Mouse (Mus musculus) liver, embryonic 14.5 days (tissue): ENCODE data around the gene Tlr9. TPM values are rescaled to one million over a fixed set of nuclear protein-coding genes. Genes with fewer than 3 reads are reported as not detected.

ENCODE experiments used
- ATAC-seq: fragments of 200-750 bp; cut with Nextera tagmentation; 2 replicates; pipeline ENCODE4 v1.8.0; 2017; ENCODE audit warnings: moderate number of reproducible peaks, mild to moderate bottlenecking, moderate library complexity; ENCODE audit not compliant: insufficient read depth
- DNase-seq, 3 experiments: peaks; one replicate each; pipeline ENCODE4 v3.0.0-alpha.2; 2012 to 2013; ENCODE audit warnings: low read depth in 3 of 3, low spot score in 3 of 3
- H3K27ac ChIP-seq: fragments of 300-500 bp; sonication (generic); 2 replicates; pipeline ENCODE4 v1.5.1; 2014; ENCODE audit warnings: moderate library complexity, mild to moderate bottlenecking, control low read depth, inconsistent platforms
- H3K27me3 ChIP-seq: fragments of 300-500 bp; sonication (generic); 2 replicates; pipeline ENCODE4 v1.6.1; 2014; ENCODE audit warnings: mild to moderate bottlenecking, low read length, moderate library complexity; ENCODE audit not compliant: control insufficient read depth, insufficient read depth
- H3K36me3 ChIP-seq: fragments of 300-500 bp; sonication (generic); replicated peaks from 2 replicates; pipeline ENCODE4 v1.6.1; 2014; ENCODE audit warnings: low read depth; ENCODE audit not compliant: control insufficient read depth, insufficient read depth
- H3K4me1 ChIP-seq, 2 experiments: fragments of 200-500 bp in 1 of 2; fragments of 300-500 bp in 1 of 2; sonication (generic) in 1 of 2; replicated peaks; 2 replicates each; pipeline ENCODE4 v1.6.1; 2012 to 2014; ENCODE audit warnings: antibody characterized with exemption in 1 of 2, inconsistent platforms in 1 of 2, low read length in 1 of 2; ENCODE audit not compliant: control insufficient read depth in 2 of 2, insufficient read depth in 2 of 2
- H3K4me2 ChIP-seq: fragments of 300-500 bp; sonication (generic); 2 replicates; pipeline ENCODE4 v1.6.1; 2014; ENCODE audit warnings: low read depth, mild to moderate bottlenecking, control low read depth, moderate library complexity
- H3K4me3 ChIP-seq, 2 experiments: fragments of 200-500 bp in 1 of 2; fragments of 300-500 bp in 1 of 2; sonication (generic) in 1 of 2; 2 replicates each; pipeline ENCODE4 v1.5.1; 2012 to 2014; ENCODE audit warnings: low read depth in 2 of 2, low read length in 2 of 2, mild to moderate bottlenecking in 2 of 2, control low read depth in 1 of 2, inconsistent platforms in 1 of 2, moderate library complexity in 1 of 2; ENCODE audit not compliant: insufficient read depth in 1 of 2
- H3K9ac ChIP-seq: fragments of 300-500 bp; sonication (generic); replicated peaks from 2 replicates; pipeline ENCODE4 v1.6.1; 2014; ENCODE audit warnings: mild to moderate bottlenecking, control low read depth, moderate library complexity
- H3K9me3 ChIP-seq: fragments of 300-500 bp; sonication (generic); 2 replicates; pipeline ENCODE4 v1.6.1; 2016; ENCODE audit warnings: low read length, mixed read lengths; ENCODE audit not compliant: control insufficient read depth
- CTCF ChIP-seq: IDR thresholded peaks from 2 replicates; pipeline ENCODE4 v1.5.1; 2016; ENCODE audit warnings: antibody characterized with exemption, low read depth, control low read depth
- EP300 ChIP-seq: IDR thresholded peaks from 2 replicates; pipeline ENCODE4 v1.6.1; 2016; ENCODE audit warnings: antibody characterized with exemption, low read depth
- WGBS: fragments of 180-500 bp; shearing (Covaris S2); extraction: QIAGEN DNeasy Blood & Tissue Kit; methylation state at CpG from one replicate; pipeline ENCODE4 v1.1.7; 2014; ENCODE audit not compliant: insufficient replicate concordance; 5-methylcytosine and 5-hydroxymethylcytosine counted together
- polyA plus RNA-seq, 2 experiments: library from polyadenylated mRNA; depleted of rRNA in 1 of 2; stranded (reverse) in 1 of 2; unstranded in 1 of 2; fragments of >200 nt; fragmentation: Nextera tagmentation in 1 of 2; extraction: Ambion mirVana in 1 of 2; gene quantifications; 2 replicates each; pipeline versions ENCODE4 v1.2.1 to v1.2.3; 2012 to 2014

Gene Tlr9
- polyA plus RNA-seq, 2 experiments = 0.06 to 0.29 TPM

GRCm38 (mm10) chr9:106237401-106237800 is 15.0 kb downstream of the Tlr9 start:
- 74% methylated on average over 8 of the region's 8 CpGs for WGBS

GRCm38 (mm10) chr9:106237878-106238277 is 15.5 kb downstream of the Tlr9 start:
- Histone ChIP-seq H3K4me1 (no peaks in the 10 kb centered on the region), H3K9ac (no peak overlapping the region), H3K36me3 (peaks cover 6% of the 10 kb centered on the region), H3K9me3 (no peaks in the 10 kb centered on the region), H3K4me3 (no peak overlapping the region), H3K27ac (no peak overlapping the region), H3K4me2 (no peak overlapping the region), H3K27me3 (no peaks in the 10 kb centered on the region)
- no peak for DNase-seq
- TF ChIP-seq CTCF (no peak), EP300 (no peak)
- ATAC-seq = no peak
- 82% methylated on average over 10 of the region's 10 CpGs for WGBS

More at GRCm38 (mm10) chr9:106237401-106237800, 15.0 kb downstream of the Tlr9 start:
- H3K4me2 ChIP-seq = no peak overlapping the region
- H3K9ac ChIP-seq = no peak overlapping the region
- TF ChIP-seq EP300 (no peak), CTCF (no peak)
- H3K27me3 ChIP-seq = no peaks in the 10 kb centered on the region
- ATAC-seq (no peak), DNase-seq (no peak)
- H3K9me3 ChIP-seq = no peaks in the 10 kb centered on the region
- H3K4me1 ChIP-seq = no peaks in the 10 kb centered on the region
- H3K36me3 ChIP-seq = peaks cover 6% of the 10 kb centered on the region
- H3K27ac ChIP-seq = no peak overlapping the region
- H3K4me3 ChIP-seq = no peak overlapping the region

- no peak overlapping the region for H3K4me3 ChIP-seq
- 78% methylated on average over 10 of the region's 10 CpGs for WGBS
- no peak for ATAC-seq
- H3K4me2 ChIP-seq = no peak overlapping the region
- no peak overlapping the region for H3K27ac ChIP-seq
- peaks cover 6% of the 10 kb centered on the region for H3K36me3 ChIP-seq
- no peak for DNase-seq
- no peaks in the 10 kb centered on the region for H3K27me3 ChIP-seq
- TF ChIP-seq EP300 (no peak), CTCF (peak; percentile 25; the same call in 1 of the 2 replicates)
- peaks cover 2 to 3% of the 10 kb centered on the region in 2 experiments; a peak in 3 of 4 replicates for H3K4me1 ChIP-seq
- no peak overlapping the region for H3K9ac ChIP-seq
- no peaks in the 10 kb centered on the region for H3K9me3 ChIP-seq
Observed at GRCm38 (mm10) chr9:106241541-106242164, 19.3 kb downstream of the Tlr9 start.

GRCm38 (mm10) chr9:106242813-106243488 is 20.6 kb downstream of the Tlr9 start:
- Histone ChIP-seq H3K36me3 (peaks cover 5% of the 10 kb centered on the region), H3K9me3 (no peaks in the 10 kb centered on the region), H3K27me3 (no peaks in the 10 kb centered on the region), H3K27ac (no peak overlapping the region), H3K4me3 (no peak overlapping the region), H3K9ac (no peak overlapping the region), H3K4me1 (peaks cover 5 to 9% of the 10 kb centered on the region in 2 experiments), H3K4me2 (no peak overlapping the region)
- TF ChIP-seq EP300 = no peak
- no peak for TF ChIP-seq CTCF
- DNase-seq (no peak), ATAC-seq (no peak)
- WGBS = 48% methylated on average over 19 of the region's 19 CpGs

- 66% methylated on average over 11 of the region's 11 CpGs for WGBS
- H3K4me2 ChIP-seq = no peak overlapping the region
- ATAC-seq (no peak), DNase-seq (no peak)
- H3K36me3 ChIP-seq = no peaks in the 10 kb centered on the region
- H3K9me3 ChIP-seq = no peaks in the 10 kb centered on the region
- H3K4me3 ChIP-seq = no peak overlapping the region
- H3K27me3 ChIP-seq = no peaks in the 10 kb centered on the region
- no peak overlapping the region for H3K27ac ChIP-seq
- TF ChIP-seq EP300 = no peak
- no peak for TF ChIP-seq CTCF
- no peak overlapping the region for H3K9ac ChIP-seq
- peaks cover 8 to 19% of the 10 kb centered on the region in 2 experiments for H3K4me1 ChIP-seq
Observed at GRCm38 (mm10) chr9:106249550-106249949, 27.2 kb downstream of the Tlr9 start.
